Mouse (Mus musculus) kidney, adult 2 months (tissue): ENCODE measurements around the gene Rbm44.

Experiments
- CTCF ChIP-seq: fragments of 200-500 bp; conservative IDR thresholded peaks from 2 replicates; pipeline ENCODE4 v1.5.1; 2011; ENCODE audit warnings: low read depth, mild to moderate bottlenecking, control low read depth, low read length, moderate library complexity, mixed read lengths; ENCODE audit not compliant: insufficient read depth, insufficient read length
- POLR2A ChIP-seq: fragments of 200-500 bp; IDR thresholded peaks from one replicate; pipeline ENCODE4 v1.6.1; 2011; ENCODE audit warnings: low read depth, low read length, control low read depth

- TF ChIP-seq CTCF (no peak), POLR2A (no peak)
Observed at GRCm38 (mm10) chr1:91112171-91112570, 32.7 kb upstream of the Rbm44 start.
